Mouse (Mus musculus) embryonic facial prominence, embryonic 15.5 days (tissue): ENCODE results near the gene Zmiz1. TPM values are rescaled to one million over a fixed set of nuclear protein-coding genes. Genes with fewer than 3 reads are reported as not detected.

Source experiments
- ATAC-seq: fragments of 200-750 bp; cut with Nextera tagmentation; 2 replicates; pipeline ENCODE4 v1.8.0; 2017; ENCODE audit warnings: low read depth, moderate TSS enrichment; ENCODE audit not compliant: insufficient number of reproducible peaks, low FRiP score, low TSS enrichment
- H3K27ac ChIP-seq: fragments of 300-500 bp; sonication (generic); replicated peaks from 2 replicates; pipeline ENCODE4 v1.5.1; 2015; ENCODE audit warnings: mild to moderate bottlenecking, inconsistent platforms
- H3K27me3 ChIP-seq: fragments of 300-500 bp; sonication (generic); 2 replicates; pipeline ENCODE4 v1.6.1; 2015; ENCODE audit warnings: inconsistent platforms
- H3K36me3 ChIP-seq: fragments of 300-500 bp; sonication (generic); 2 replicates; pipeline ENCODE4 v1.6.1; 2015; ENCODE audit warnings: mild to moderate bottlenecking, inconsistent platforms
- H3K4me1 ChIP-seq: fragments of 300-500 bp; sonication (generic); 2 replicates; pipeline ENCODE4 v1.6.1; 2015; ENCODE audit warnings: inconsistent platforms
- H3K4me2 ChIP-seq: fragments of 300-500 bp; sonication (generic); replicated peaks from 2 replicates; pipeline ENCODE4 v1.6.1; 2015; ENCODE audit warnings: mild to moderate bottlenecking, inconsistent platforms
- H3K4me3 ChIP-seq: fragments of 300-500 bp; sonication (generic); replicated peaks from 2 replicates; pipeline ENCODE4 v1.5.1; 2015; ENCODE audit warnings: mild to moderate bottlenecking, inconsistent platforms
- H3K9ac ChIP-seq: fragments of 300-500 bp; sonication (generic); 2 replicates; pipeline ENCODE4 v1.6.1; 2015; ENCODE audit warnings: inconsistent platforms
- H3K9me3 ChIP-seq: fragments of 300-500 bp; sonication (generic); replicated peaks from 2 replicates; pipeline ENCODE4 v1.6.1; 2016; ENCODE audit warnings: inconsistent platforms
- WGBS: fragments of 180-500 bp; shearing (Covaris S2); methylation state at CpG from one replicate; pipeline ENCODE4 v1.1.7; 2015; 5-methylcytosine and 5-hydroxymethylcytosine counted together
- polyA plus RNA-seq: library from polyadenylated mRNA; unstranded; fragments of >200 nt; fragmentation: Nextera tagmentation; extraction: Ambion mirVana; gene quantifications from 2 replicates; pipeline ENCODE4 v1.2.1, GENCODE M21; 2015

Gene Zmiz1
- polyA plus RNA-seq, 1 experiment from 2014 or later = 40.1 TPM

GRCm38 (mm10) chr14:25496989-25497388 lies 38.0 kb downstream of the Zmiz1 start:
- no peak overlapping the region for H3K4me2 ChIP-seq
- no peak overlapping the region for H3K4me3 ChIP-seq
- no peak overlapping the region for H3K9ac ChIP-seq
- no peaks in the 10 kb centered on the region for H3K36me3 ChIP-seq
- no peaks in the 10 kb centered on the region for H3K9me3 ChIP-seq
- peak overlapping the region; percentile 58; the same call in 1 of the 2 replicates for H3K27ac ChIP-seq
- WGBS = 64% methylated on average over 3 of the region's 3 CpGs
- peaks cover 79% of the 10 kb centered on the region for H3K4me1 ChIP-seq
- no peaks in the 10 kb centered on the region for H3K27me3 ChIP-seq
- ATAC-seq = no peak

GRCm38 (mm10) chr14:25497596-25497995 lies 38.6 kb downstream of the Zmiz1 start:
- peaks cover under 1% of the 10 kb centered on the region; the same call in 1 of the 2 replicates for H3K36me3 ChIP-seq
- WGBS = 22% methylated on average over 8 of the region's 8 CpGs
- H3K9ac ChIP-seq = no peak overlapping the region
- no peaks in the 10 kb centered on the region for H3K27me3 ChIP-seq
- H3K9me3 ChIP-seq = no peaks in the 10 kb centered on the region
- peak; percentile 63; the same call in 1 of the 2 replicates for ATAC-seq
- peaks cover 73% of the 10 kb centered on the region for H3K4me1 ChIP-seq
- peak overlapping the region; percentile 58 for H3K27ac ChIP-seq
- no peak overlapping the region for H3K4me3 ChIP-seq
- H3K4me2 ChIP-seq = 0 out of 2 replicates have a peak overlapping the region, but pooled peaks have one; percentile 3

- peaks cover 8% of the 10 kb centered on the region for H3K36me3 ChIP-seq
- no peak overlapping the region for H3K4me2 ChIP-seq
- H3K9ac ChIP-seq = no peak overlapping the region
- H3K27me3 ChIP-seq = no peaks in the 10 kb centered on the region
- 0 out of 2 replicates have a peak overlapping the region, but pooled peaks have one; percentile 22 for H3K27ac ChIP-seq
- no peak for ATAC-seq
- peaks cover 65% of the 10 kb centered on the region for H3K4me1 ChIP-seq
- WGBS = 33% methylated on average over 7 of the region's 7 CpGs
- no peak overlapping the region for H3K4me3 ChIP-seq
- no peaks in the 10 kb centered on the region for H3K9me3 ChIP-seq
Measured at GRCm38 (mm10) chr14:25498367-25498766, 39.4 kb downstream of the Zmiz1 start.

GRCm38 (mm10) chr14:25499526-25499925 lies 40.5 kb downstream of the Zmiz1 start:
- H3K4me1 ChIP-seq = peaks cover 58% of the 10 kb centered on the region

GRCm38 (mm10) chr14:25500511-25501120 lies 41.6 kb downstream of the Zmiz1 start:
- Histone ChIP-seq H3K4me2 (no peak overlapping the region), H3K9me3 (no peaks in the 10 kb centered on the region), H3K9ac (no peak overlapping the region), H3K4me1 (peaks cover 55% of the 10 kb centered on the region), H3K36me3 (peaks cover 28% of the 10 kb centered on the region), H3K27ac (no peak overlapping the region), H3K4me3 (no peak overlapping the region), H3K27me3 (no peaks in the 10 kb centered on the region)
- WGBS = 39% methylated on average over 3 of the region's 3 CpGs
- ATAC-seq = no peak

More at GRCm38 (mm10) chr14:25499526-25499925, 40.5 kb downstream of the Zmiz1 start:
- Histone ChIP-seq H3K36me3 (peaks cover 19% of the 10 kb centered on the region), H3K9me3 (no peaks in the 10 kb centered on the region), H3K9ac (no peak overlapping the region), H3K4me2 (no peak overlapping the region), H3K27ac (no peak overlapping the region), H3K27me3 (no peaks in the 10 kb centered on the region), H3K4me3 (no peak overlapping the region)
- ATAC-seq = no peak
- 56% methylated on average over 3 of the region's 3 CpGs for WGBS

GRCm38 (mm10) chr14:25501481-25501880 lies 42.5 kb downstream of the Zmiz1 start:
- H3K9me3 ChIP-seq = no peaks in the 10 kb centered on the region
- WGBS = 85% methylated on average over 5 of the region's 5 CpGs
- ATAC-seq = no peak

GRCm38 (mm10) chr14:25502355-25502754 lies 43.4 kb downstream of the Zmiz1 start:
- Histone ChIP-seq H3K36me3 (peaks cover 41% of the 10 kb centered on the region), H3K27me3 (no peaks in the 10 kb centered on the region), H3K9ac (no peak overlapping the region), H3K9me3 (no peaks in the 10 kb centered on the region), H3K4me2 (no peak overlapping the region), H3K4me1 (peaks cover 43% of the 10 kb centered on the region), H3K4me3 (no peak overlapping the region), H3K27ac (no peak overlapping the region)
- ATAC-seq = no peak
- 81% methylated on average over 3 of the region's 3 CpGs for WGBS

More at GRCm38 (mm10) chr14:25501481-25501880, 42.5 kb downstream of the Zmiz1 start:
- peaks cover 35% of the 10 kb centered on the region for H3K36me3 ChIP-seq
- H3K9ac ChIP-seq = no peak overlapping the region
- H3K27ac ChIP-seq = no peak overlapping the region
- H3K27me3 ChIP-seq = no peaks in the 10 kb centered on the region
- H3K4me1 ChIP-seq = peaks cover 50% of the 10 kb centered on the region
- H3K4me2 ChIP-seq = no peak overlapping the region
- H3K4me3 ChIP-seq = no peak overlapping the region

GRCm38 (mm10) chr14:25504241-25504640 lies 45.3 kb downstream of the Zmiz1 start:
- H3K4me1 ChIP-seq = peaks cover 31% of the 10 kb centered on the region
- H3K4me3 ChIP-seq = no peak overlapping the region
- no peak overlapping the region for H3K9ac ChIP-seq
- ATAC-seq = no peak
- no peaks in the 10 kb centered on the region for H3K27me3 ChIP-seq
- WGBS = 65% methylated on average over 3 of the region's 3 CpGs
- H3K4me2 ChIP-seq = no peak overlapping the region
- H3K9me3 ChIP-seq = no peaks in the 10 kb centered on the region
- H3K36me3 ChIP-seq = peaks cover 45% of the 10 kb centered on the region
- H3K27ac ChIP-seq = no peak overlapping the region

GRCm38 (mm10) chr14:25505201-25505671 lies 46.3 kb downstream of the Zmiz1 start:
- Histone ChIP-seq H3K4me1 (peaks cover 31% of the 10 kb centered on the region), H3K9me3 (no peaks in the 10 kb centered on the region), H3K27me3 (no peaks in the 10 kb centered on the region), H3K4me2 (no peak overlapping the region), H3K9ac (no peak overlapping the region), H3K4me3 (no peak overlapping the region), H3K27ac (peak overlapping the region; percentile 34; the same call in 1 of the 2 replicates), H3K36me3 (peaks cover 50% of the 10 kb centered on the region)
- 48% methylated on average over 6 of the region's 6 CpGs for WGBS
- peak; percentile 31; the same call in 1 of the 2 replicates for ATAC-seq

- Histone ChIP-seq H3K4me2 (no peak overlapping the region), H3K27ac (no peak overlapping the region), H3K4me3 (no peak overlapping the region), H3K9ac (no peak overlapping the region), H3K4me1 (peaks cover 57% of the 10 kb centered on the region), H3K27me3 (no peaks in the 10 kb centered on the region), H3K36me3 (peaks cover 44% of the 10 kb centered on the region), H3K9me3 (no peaks in the 10 kb centered on the region)
- no peak for ATAC-seq
- WGBS = 76% methylated on average over 13 of the region's 13 CpGs
Measured at GRCm38 (mm10) chr14:25508111-25508756, 49.2 kb downstream of the Zmiz1 start.

- Histone ChIP-seq H3K9ac (no peak overlapping the region), H3K4me3 (no peak overlapping the region), H3K36me3 (peaks cover 38% of the 10 kb centered on the region), H3K4me2 (no peak overlapping the region), H3K9me3 (no peaks in the 10 kb centered on the region), H3K27me3 (no peaks in the 10 kb centered on the region), H3K27ac (no peak overlapping the region), H3K4me1 (peaks cover 61% of the 10 kb centered on the region)
- WGBS = 85% methylated on average over 5 of the region's 5 CpGs
- ATAC-seq = no peak
Measured at GRCm38 (mm10) chr14:25508757-25509139, 49.8 kb downstream of the Zmiz1 start.
